Mouse (Mus musculus) lung, postnatal 0 days (tissue): ENCODE measurements around the gene Mroh8.

Experiments
- CTCF ChIP-seq: IDR thresholded peaks from 2 replicates; pipeline ENCODE4 v1.5.1; 2016; ENCODE audit warnings: antibody characterized with exemption, mild to moderate bottlenecking
- EP300 ChIP-seq: IDR thresholded peaks from 2 replicates; pipeline ENCODE4 v1.6.1; 2016; ENCODE audit warnings: antibody characterized with exemption, mild to moderate bottlenecking, control low read depth

DNA sequence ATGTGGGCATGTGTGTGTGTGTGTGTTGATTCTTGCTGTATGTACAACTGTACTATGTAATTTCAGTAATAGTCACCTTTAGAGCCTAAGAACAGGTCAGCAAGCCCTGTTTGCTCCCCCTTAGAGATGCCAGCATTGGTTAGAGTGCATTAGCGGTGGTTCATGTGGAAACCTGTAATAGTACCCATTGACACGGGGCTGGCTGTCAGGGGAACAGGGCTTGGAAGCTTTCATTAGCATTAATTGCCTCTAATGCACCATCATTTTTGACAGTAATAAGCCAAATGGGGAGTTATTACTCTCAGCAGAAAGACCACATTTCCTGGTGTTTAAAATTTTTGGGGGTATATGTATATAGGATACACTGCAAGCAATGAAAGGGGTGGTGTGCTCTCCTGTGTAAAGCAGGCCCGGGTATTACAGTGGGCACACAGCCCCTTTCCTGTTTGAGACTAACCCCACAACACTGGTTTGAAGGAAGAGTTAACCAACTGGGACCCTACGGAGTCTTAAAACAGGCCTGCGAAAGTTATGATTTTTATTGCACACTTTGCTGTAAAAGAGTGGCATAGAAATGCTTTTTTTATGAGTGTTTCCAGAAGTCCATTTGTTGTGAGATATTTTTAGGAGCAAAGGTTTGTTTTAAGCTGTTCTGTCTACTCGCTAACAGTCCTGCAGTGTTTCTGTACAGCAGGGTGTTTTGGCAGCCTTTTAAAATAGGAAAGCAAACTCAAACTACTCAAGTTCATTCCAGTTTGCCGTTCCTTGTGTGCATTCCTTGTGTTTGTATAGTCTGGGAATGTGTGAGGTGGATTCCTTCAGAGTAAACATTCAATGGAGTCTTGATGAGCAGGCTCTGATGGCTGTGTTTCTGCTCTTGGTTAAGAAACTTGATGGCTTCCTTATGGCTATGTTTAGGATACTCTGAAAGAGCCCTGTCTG lies 27.0 kb upstream of the Mroh8 start:
- TF ChIP-seq CTCF (no peak), EP300 (peak; percentile 78)
